Mouse (Mus musculus) A20 (cell line): ENCODE results near the gene Olfr412.

Experiments
- DNase-seq: peaks from one replicate; pipeline ENCODE4 v3.0.0-alpha.2; 2011; ENCODE audit warnings: low read depth, low spot score

Olfr412 gene

DNA sequence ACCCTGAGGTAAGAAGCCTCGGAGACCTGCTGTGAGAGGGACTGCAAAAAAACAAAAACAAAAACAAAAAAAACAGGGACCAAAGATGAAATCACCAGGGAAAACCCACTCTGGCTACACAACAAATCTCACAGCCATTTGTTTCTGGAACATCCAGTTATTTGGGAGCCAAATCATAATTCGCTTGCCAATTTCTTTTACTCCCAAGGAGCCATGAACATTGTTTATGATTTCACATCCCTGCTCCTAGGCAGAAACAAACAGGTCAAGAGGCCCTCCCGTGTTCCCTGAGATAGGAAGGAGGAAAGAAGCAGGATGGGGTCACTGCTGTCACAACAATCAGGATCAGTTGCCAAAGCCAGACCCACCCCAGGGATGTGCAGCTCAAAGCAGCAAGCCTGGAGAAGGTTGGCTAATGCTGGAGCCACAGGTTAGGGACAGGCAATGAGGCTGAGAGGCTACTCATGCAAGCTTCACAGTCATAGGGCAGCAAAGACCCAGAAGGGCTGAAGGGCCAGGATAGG is 51.6 kb downstream of the Olfr412 start:
- no peak for DNase-seq

- DNase-seq: no peak
These were observed 52.2 kb downstream of the Olfr412 start for GRCm38 (mm10) chr11:74414112-74414511.

DNA sequence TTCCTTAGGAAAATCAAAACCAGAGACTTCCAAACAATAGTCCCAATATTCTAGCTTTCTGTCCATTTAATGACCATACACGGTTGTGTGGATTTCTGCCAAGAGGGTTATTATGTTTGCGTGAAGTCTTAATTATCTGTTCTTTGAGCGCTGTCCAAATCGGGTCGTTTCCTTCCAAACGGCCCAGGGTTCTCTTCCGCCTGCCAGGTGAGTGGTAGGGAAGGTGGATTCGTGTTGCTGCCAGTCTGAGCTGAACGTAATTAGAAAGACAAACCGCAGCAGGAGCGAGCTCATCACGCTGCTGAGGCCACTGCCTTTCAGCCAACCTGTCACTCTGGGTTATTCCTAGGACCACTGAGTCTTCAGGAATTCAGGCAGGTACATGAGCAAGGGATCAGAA is 53.9 kb downstream of the Olfr412 start:
- no peak for DNase-seq
